Mouse (Mus musculus): ENCODE measurements around the gene Ctnnbl1.

GRCm38 (mm10) chr2:157808368-157808923, 71.2 kb downstream of the Ctnnbl1 start:
- TF ChIP-seq CTCF (IDR thresholded peaks at IDR 0.05; ENCODE audit: low read depth), result no peak
- no peak for TF ChIP-seq EP300 (IDR thresholded peaks at IDR 0.05; ENCODE audit: low read depth)

All from liver, embryonic 14.5 days (tissue).